Mouse (Mus musculus): ENCODE data around the gene Enc1. TPM values are rescaled to one million over a fixed set of nuclear protein-coding genes. Genes with fewer than 3 reads are reported as not detected.

Gene Enc1
- polyA plus RNA-seq, 1 experiment from 2014 or later: 143 TPM

- WGBS: 89% methylated on average over 12 of the region's 12 CpGs
- H3K4me1 ChIP-seq (replicated peaks; ENCODE audit: control insufficient read depth, insufficient read depth, low read length): no peaks in the 10 kb centered on the region
- no peak for ATAC-seq
- no peaks in the 10 kb centered on the region for H3K36me3 ChIP-seq (ENCODE audit: control insufficient read depth, insufficient read depth)
- no peak overlapping the region for H3K9ac ChIP-seq (replicated peaks; ENCODE audit: low read depth, low read length)
- no peak overlapping the region for H3K4me3 ChIP-seq (replicated peaks; ENCODE audit: low read length)
- no peaks in the 10 kb centered on the region for H3K9me3 ChIP-seq (ENCODE audit: control insufficient read depth, low read length)
- H3K27me3 ChIP-seq (replicated peaks; ENCODE audit: control insufficient read depth, insufficient read depth, low read length): no peaks in the 10 kb centered on the region
- no peak overlapping the region for H3K27ac ChIP-seq (ENCODE audit: low read length)
- no peak overlapping the region for H3K4me2 ChIP-seq (ENCODE audit: low read length)
These were observed 59.3 kb downstream of the Enc1 start for GRCm38 (mm10) chr13:97299877-97300873.

Other genes starting within 250 kb of the Enc1 start
- gene 1700029F12Rik, start 206.7 kb upstream of the Enc1 start, polyA plus RNA-seq (2015; fragmentation: Nextera tagmentation; extraction: Ambion mirVana): not detected in 2 replicates
- gene Fam169a, start 173.8 kb upstream of the Enc1 start, polyA plus RNA-seq (2015; fragmentation: Nextera tagmentation; extraction: Ambion mirVana): 18.3 and 20.9 TPM in 2 replicates
- 0.73 and 1.1 TPM in 2 replicates for gene Gm6169, start 141.9 kb upstream of the Enc1 start, polyA plus RNA-seq (2015; fragmentation: Nextera tagmentation; extraction: Ambion mirVana)
- 30.5 and 35.1 TPM in 2 replicates for gene Gfm2, start 103.2 kb upstream of the Enc1 start, polyA plus RNA-seq (2015; fragmentation: Nextera tagmentation; extraction: Ambion mirVana)
- gene Nsa2, start 103.2 kb upstream of the Enc1 start, polyA plus RNA-seq (2015; fragmentation: Nextera tagmentation; extraction: Ambion mirVana): 37.4 and 40.7 TPM in 2 replicates
- gene Hexb, start 42.7 kb upstream of the Enc1 start, polyA plus RNA-seq (2015; fragmentation: Nextera tagmentation; extraction: Ambion mirVana): 32.8 and 38.7 TPM in 2 replicates